Mouse (Mus musculus) ES-Bruce4 (cell line): ENCODE measurements at regions not wholly inside any gene's neighbourhood (a gene's known extent, or its start where the extent isn't known, plus 50 kb on each side); places are given as distances from the start of the nearest gene placed in this dataset.

Experiments
- CTCF ChIP-seq: IDR thresholded peaks from one replicate; pipeline ENCODE4 v1.8.1; 2011; ENCODE audit warnings: low read depth, low read length
- EP300 ChIP-seq: IDR thresholded peaks from 2 replicates; pipeline ENCODE4 v1.6.1; 2011; ENCODE audit warnings: low read depth, low read length; ENCODE audit not compliant: insufficient read depth
- POLR2A ChIP-seq: IDR thresholded peaks from one replicate; pipeline ENCODE4 v1.8.1; 2011; ENCODE audit warnings: low read length; ENCODE audit not compliant: insufficient read depth

GRCm38 (mm10) chr8:95987011-95987440 is 98.7 kb upstream of the Got2 start:
- TF ChIP-seq CTCF (no peak), EP300 (no peak), POLR2A (no peak)
